In the genomic region with DNA sequence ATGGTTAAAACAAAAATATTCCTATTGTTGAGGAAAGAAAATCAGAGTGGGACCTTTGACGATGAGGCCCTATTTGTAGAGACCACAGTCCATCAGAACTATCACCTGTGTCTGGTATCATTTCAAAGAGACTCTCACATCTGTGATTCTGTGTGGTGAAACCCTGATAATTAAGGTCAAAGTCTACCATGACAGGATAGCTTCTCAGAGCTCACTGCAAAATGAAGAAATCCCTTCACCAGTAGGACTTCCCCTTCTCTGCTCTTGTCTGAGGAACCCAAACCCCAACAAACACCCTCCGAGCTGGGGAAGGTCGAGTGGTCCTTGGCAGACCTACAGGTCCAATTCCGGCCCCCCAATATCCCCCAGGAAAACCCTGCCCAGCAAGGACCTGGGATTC, we compare ENCODE assay signal across 18 mouse cellular contexts.
"Had no signal": no experiment of that assay in that cellular context is flagged by ENCODE, and none has a peak within 500 bp of the region (broad histone marks: within the 10 kb centered on the region; RNA-seq: fewer than 3 reads in every experiment).

No protein-coding gene starts in this region.

- H3K9ac ChIP-seq: liver, postnatal 0 days; lung, embryonic 15.5 days; midbrain, embryonic 12.5 days; neural tube, embryonic 12.5 days had no signal

- H3K4me2 ChIP-seq: lung, embryonic 15.5 days; midbrain, embryonic 12.5 days; neural tube, embryonic 12.5 days had no signal

- H3K9me3 ChIP-seq: lung, embryonic 15.5 days; midbrain, embryonic 10.5 days; midbrain, embryonic 12.5 days; neural tube, embryonic 12.5 days had no signal

- H3K4me3 ChIP-seq: lung, embryonic 15.5 days; midbrain, embryonic 10.5 days; midbrain, embryonic 12.5 days; myocyte; neural tube, embryonic 12.5 days had no signal

- H3K27ac ChIP-seq: lung, embryonic 15.5 days; macrophage; midbrain, embryonic 10.5 days; midbrain, embryonic 12.5 days; neural tube, embryonic 12.5 days had no signal

- H3K27me3 ChIP-seq: lung, embryonic 15.5 days; midbrain, embryonic 12.5 days; neural tube, embryonic 12.5 days had no signal

- DNase-seq: liver, postnatal 0 days; lung, adult 2 months; lung, postnatal 14 days; lung, postnatal 36 days; midbrain, embryonic 14.5 days; right cerebral cortex, postnatal 14 days; spleen, adult 18-20 months; thymus, adult 18-20 months; thymus, postnatal 14 days; thymus, postnatal 36 days had no signal

- ATAC-seq: liver, postnatal 0 days; lung, postnatal 0 days; midbrain, embryonic 16.5 days had no signal

- H3K4me1 ChIP-seq: midbrain, embryonic 12.5 days; neural tube, embryonic 12.5 days had no signal

- H3K36me3 ChIP-seq: lung, embryonic 15.5 days; midbrain, embryonic 10.5 days; midbrain, embryonic 12.5 days; neural tube, embryonic 12.5 days had no signal
